Mouse (Mus musculus) embryonic facial prominence, embryonic 14.5 days (tissue): Measurements from ENCODE around the gene Slc19a3. TPM values are rescaled to one million over a fixed set of nuclear protein-coding genes. Genes with fewer than 3 reads are reported as not detected.

Source experiments
- ATAC-seq: fragments of 200-750 bp; cut with Nextera tagmentation; 2 replicates; pipeline ENCODE4 v1.8.0; 2017; ENCODE audit warnings: low read depth, moderate number of reproducible peaks, moderate TSS enrichment
- DNase-seq: peaks from one replicate; pipeline ENCODE4 v3.0.0-alpha.2; 2015; ENCODE audit warnings: low spot score
- H3K27ac ChIP-seq: fragments of 300-500 bp; sonication (generic); replicated peaks from 2 replicates; pipeline ENCODE4 v1.5.1; 2014; ENCODE audit warnings: low read depth, mild to moderate bottlenecking, low read length, moderate library complexity
- H3K27me3 ChIP-seq: fragments of 300-500 bp; sonication (generic); replicated peaks from 2 replicates; pipeline ENCODE4 v1.6.1; 2014; ENCODE audit warnings: low read length; ENCODE audit not compliant: control insufficient read depth, insufficient read depth
- H3K36me3 ChIP-seq: fragments of 300-500 bp; sonication (generic); 2 replicates; pipeline ENCODE4 v1.6.1; 2014; ENCODE audit warnings: low read length, mixed read lengths; ENCODE audit not compliant: control insufficient read depth, insufficient read depth
- H3K4me1 ChIP-seq: fragments of 300-500 bp; sonication (generic); 2 replicates; pipeline ENCODE4 v1.6.1; 2014; ENCODE audit warnings: antibody characterized with exemption, low read length; ENCODE audit not compliant: control insufficient read depth, insufficient read depth
- H3K4me2 ChIP-seq: fragments of 300-500 bp; sonication (generic); 2 replicates; pipeline ENCODE4 v1.6.1; 2014; ENCODE audit warnings: low read depth, mild to moderate bottlenecking, low read length, moderate library complexity, mixed read lengths
- H3K4me3 ChIP-seq: fragments of 300-500 bp; sonication (generic); 2 replicates; pipeline ENCODE4 v1.5.1; 2014; ENCODE audit warnings: low read depth, mild to moderate bottlenecking, low read length
- H3K9ac ChIP-seq: fragments of 300-500 bp; sonication (generic); 2 replicates; pipeline ENCODE4 v1.6.1; 2014; ENCODE audit warnings: low read depth, mild to moderate bottlenecking, low read length, moderate library complexity, mixed read lengths
- H3K9me3 ChIP-seq: fragments of 300-500 bp; sonication (generic); 2 replicates; pipeline ENCODE4 v1.6.1; 2016; ENCODE audit warnings: low read length; ENCODE audit not compliant: control insufficient read depth
- WGBS: fragments of 180-500 bp; shearing (Covaris S2); extraction: QIAGEN DNeasy Blood & Tissue Kit; methylation state at CpG from one replicate; pipeline ENCODE4 v1.1.7; 2014; 5-methylcytosine and 5-hydroxymethylcytosine counted together
- polyA plus RNA-seq: library from polyadenylated mRNA; unstranded; fragments of >200 nt; fragmentation: Nextera tagmentation; extraction: Ambion mirVana; gene quantifications from 2 replicates; pipeline ENCODE4 v1.2.1, GENCODE M21; 2014

Gene Slc19a3
- polyA plus RNA-seq, 1 experiment from 2014 or later, result 0.72 TPM

DNA sequence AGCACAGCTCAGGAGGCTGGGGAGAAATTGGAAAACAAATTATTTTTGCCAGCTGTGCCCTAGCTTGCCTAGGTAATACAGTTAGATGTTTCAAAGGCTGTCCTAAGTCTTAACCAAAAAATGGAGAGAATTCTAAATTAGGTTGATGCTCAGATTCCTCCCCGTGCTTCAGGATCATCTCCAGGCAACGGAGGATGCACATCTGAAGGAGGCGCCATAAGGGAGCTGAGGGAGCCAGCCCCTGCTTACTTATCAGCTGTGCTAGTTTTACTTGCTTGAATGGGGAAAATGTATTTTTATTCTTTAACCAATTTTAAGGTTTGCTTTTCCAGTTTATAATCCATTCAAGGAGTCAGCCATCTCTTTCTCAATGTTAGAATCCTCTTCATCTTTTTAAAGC lies 44.3 kb downstream of the Slc19a3 start:
- Histone ChIP-seq H3K4me1 (no peaks in the 10 kb centered on the region), H3K4me2 (no peak overlapping the region), H3K9me3 (no peaks in the 10 kb centered on the region), H3K4me3 (no peak overlapping the region), H3K9ac (no peak overlapping the region), H3K36me3 (no peaks in the 10 kb centered on the region), H3K27ac (no peak overlapping the region), H3K27me3 (no peaks in the 10 kb centered on the region)
- DNase-seq (no peak), ATAC-seq (no peak)
- WGBS, result 78% methylated on average over 3 of the region's 3 CpGs

DNA sequence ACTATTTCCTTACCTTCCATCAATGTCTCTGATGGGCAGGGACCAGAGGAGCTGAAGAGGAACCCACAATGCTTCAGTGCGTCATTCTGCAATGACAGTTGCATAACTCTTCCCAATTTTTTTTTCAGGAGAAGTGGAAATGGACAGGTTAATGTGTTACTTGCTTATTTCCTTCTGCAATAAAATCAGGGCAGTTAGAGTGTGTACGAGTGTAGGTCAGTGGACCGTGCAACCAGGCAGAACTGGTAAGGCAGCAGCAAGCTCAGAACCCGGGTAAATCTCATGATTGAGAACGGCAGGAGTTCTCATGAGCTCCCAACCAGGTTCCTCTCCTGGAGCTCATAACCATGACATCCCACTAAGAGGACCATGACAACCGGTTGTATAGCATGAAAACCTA lies 46.2 kb downstream of the Slc19a3 start:
- DNase-seq (no peak), ATAC-seq (no peak)
- Histone ChIP-seq H3K27ac (no peak overlapping the region), H3K4me2 (no peak overlapping the region), H3K36me3 (no peaks in the 10 kb centered on the region), H3K4me3 (no peak overlapping the region), H3K9me3 (no peaks in the 10 kb centered on the region), H3K27me3 (no peaks in the 10 kb centered on the region), H3K4me1 (no peaks in the 10 kb centered on the region), H3K9ac (no peak overlapping the region)
- WGBS, result 91% methylated on average over 6 of the region's 6 CpGs

- no peaks in the 10 kb centered on the region for H3K27me3 ChIP-seq
- WGBS, result 88% methylated on average over 3 of the region's 3 CpGs
- no peak overlapping the region for H3K9ac ChIP-seq
- no peaks in the 10 kb centered on the region for H3K36me3 ChIP-seq
- no peaks in the 10 kb centered on the region for H3K4me1 ChIP-seq
- H3K9me3 ChIP-seq, result no peaks in the 10 kb centered on the region
- H3K27ac ChIP-seq, result no peak overlapping the region
- ATAC-seq (no peak), DNase-seq (no peak)
- no peak overlapping the region for H3K4me3 ChIP-seq
- H3K4me2 ChIP-seq, result no peak overlapping the region
Measured at GRCm38 (mm10) chr1:82991596-82991995, 46.7 kb downstream of the Slc19a3 start.

DNA sequence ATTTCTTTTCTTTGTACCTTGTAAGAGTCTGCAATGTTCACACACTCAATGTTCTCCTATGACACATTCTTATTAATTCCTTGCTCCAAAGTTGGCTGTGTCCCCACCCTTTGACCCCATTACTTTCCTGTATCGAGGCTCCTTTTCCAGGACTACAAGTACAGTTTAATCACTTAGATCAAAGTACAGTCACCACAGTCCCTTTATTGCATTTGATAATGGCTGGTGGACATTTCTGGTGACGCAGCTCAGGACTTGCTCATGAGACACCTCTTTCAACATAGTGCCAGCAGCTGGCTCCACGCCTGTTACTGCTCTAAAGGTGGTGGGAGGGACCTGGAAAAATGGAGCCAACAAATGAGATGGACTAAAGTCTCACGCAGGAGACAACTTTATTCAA lies 47.2 kb downstream of the Slc19a3 start:
- DNase-seq (no peak), ATAC-seq (no peak)
- Histone ChIP-seq H3K27me3 (no peaks in the 10 kb centered on the region), H3K4me2 (no peak overlapping the region), H3K9me3 (no peaks in the 10 kb centered on the region), H3K27ac (no peak overlapping the region), H3K4me3 (no peak overlapping the region), H3K4me1 (no peaks in the 10 kb centered on the region), H3K36me3 (no peaks in the 10 kb centered on the region), H3K9ac (no peak overlapping the region)
- 69% methylated on average over 4 of the region's 4 CpGs for WGBS

- Histone ChIP-seq H3K27ac (no peak overlapping the region), H3K4me2 (no peak overlapping the region), H3K9me3 (peaks cover 10% of the 10 kb centered on the region), H3K4me3 (no peak overlapping the region), H3K27me3 (no peaks in the 10 kb centered on the region), H3K4me1 (no peaks in the 10 kb centered on the region), H3K36me3 (no peaks in the 10 kb centered on the region), H3K9ac (no peak overlapping the region)
- WGBS, result 28% methylated on average over 4 of the region's 4 CpGs
- DNase-seq (peak; percentile 72), ATAC-seq (no peak)
Measured at GRCm38 (mm10) chr1:82987530-82988198, 50.6 kb downstream of the Slc19a3 start.

- H3K36me3 ChIP-seq, result no peaks in the 10 kb centered on the region
- WGBS, result 93% methylated on average over 6 of the region's 6 CpGs
- H3K9ac ChIP-seq, result no peak overlapping the region
- H3K27me3 ChIP-seq, result no peaks in the 10 kb centered on the region
- H3K4me1 ChIP-seq, result no peaks in the 10 kb centered on the region
- H3K4me3 ChIP-seq, result no peak overlapping the region
- DNase-seq, result no peak
- H3K27ac ChIP-seq, result no peak overlapping the region
- no peak overlapping the region for H3K4me2 ChIP-seq
- no peak for ATAC-seq
- H3K9me3 ChIP-seq, result peaks cover 10% of the 10 kb centered on the region
Measured at GRCm38 (mm10) chr1:82986738-82987137, 51.5 kb downstream of the Slc19a3 start.

DNA sequence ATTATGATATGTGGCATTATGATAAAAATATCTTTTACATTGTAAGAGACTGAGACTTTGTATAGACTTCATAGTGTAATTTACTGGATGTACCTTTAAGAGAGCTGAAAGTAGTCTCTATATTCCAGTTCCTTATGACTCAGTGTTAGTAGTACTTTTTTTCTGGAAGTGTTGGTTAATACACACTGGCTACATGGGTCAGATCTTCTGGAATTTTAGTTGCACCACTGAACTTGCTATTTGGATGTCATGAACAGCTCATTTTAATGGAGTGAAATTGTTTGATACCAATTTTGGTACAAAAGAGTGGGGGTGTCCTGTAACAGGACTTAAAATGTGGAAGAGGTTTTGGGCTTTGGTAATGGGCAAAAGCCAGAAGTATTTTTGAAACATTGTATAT lies 60.4 kb downstream of the Slc19a3 start:
- Histone ChIP-seq H3K9me3 (no peaks in the 10 kb centered on the region), H3K9ac (no peak overlapping the region), H3K4me1 (no peaks in the 10 kb centered on the region), H3K4me3 (no peak overlapping the region), H3K27me3 (no peaks in the 10 kb centered on the region), H3K27ac (no peak overlapping the region), H3K36me3 (no peaks in the 10 kb centered on the region), H3K4me2 (no peak overlapping the region)
- DNase-seq (no peak), ATAC-seq (no peak)

- WGBS, result 77% methylated on average over 5 of the region's 5 CpGs
- no peak overlapping the region for H3K4me2 ChIP-seq
- no peak overlapping the region for H3K9ac ChIP-seq
- no peaks in the 10 kb centered on the region for H3K4me1 ChIP-seq
- no peaks in the 10 kb centered on the region for H3K36me3 ChIP-seq
- H3K27me3 ChIP-seq, result no peaks in the 10 kb centered on the region
- ATAC-seq (no peak), DNase-seq (no peak)
- no peak overlapping the region for H3K27ac ChIP-seq
- no peak overlapping the region for H3K4me3 ChIP-seq
- no peaks in the 10 kb centered on the region for H3K9me3 ChIP-seq
Measured at GRCm38 (mm10) chr1:82975750-82976149, 62.5 kb downstream of the Slc19a3 start.

DNA sequence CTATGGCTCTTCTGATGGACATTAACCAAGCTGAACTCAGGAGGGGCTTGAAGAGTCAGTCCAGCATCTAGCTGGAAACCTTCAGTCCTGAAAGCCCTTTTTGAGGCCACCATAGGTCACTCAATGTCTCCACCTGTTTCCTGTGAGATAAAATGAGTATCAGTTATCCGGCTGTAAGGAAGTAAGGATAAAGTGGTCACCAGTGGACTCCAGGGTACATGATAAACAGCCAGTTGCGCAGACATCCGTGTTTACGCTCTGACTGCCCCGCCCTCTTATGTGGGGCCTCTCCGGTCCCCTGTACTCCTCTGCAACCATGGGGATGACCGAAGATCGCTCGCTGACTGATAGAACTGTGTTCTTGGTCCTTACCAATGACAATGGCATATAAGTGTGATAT lies 63.9 kb downstream of the Slc19a3 start:
- WGBS, result 90% methylated on average over 9 of the region's 9 CpGs
- no peak for ATAC-seq
- no peak overlapping the region for H3K4me2 ChIP-seq

More for the DNA sequence above, 63.9 kb downstream of the Slc19a3 start:
- Histone ChIP-seq H3K27me3 (no peaks in the 10 kb centered on the region), H3K9ac (no peak overlapping the region), H3K4me3 (no peak overlapping the region), H3K9me3 (no peaks in the 10 kb centered on the region), H3K4me1 (no peaks in the 10 kb centered on the region), H3K36me3 (no peaks in the 10 kb centered on the region), H3K27ac (no peak overlapping the region)
- no peak for DNase-seq
